Mouse (Mus musculus): Measurements from ENCODE around the gene Prr12. TPM values are rescaled to one million over a fixed set of nuclear protein-coding genes. Genes with fewer than 3 reads are reported as not detected.
A peak's percentile ranks its signal among the peaks of the same experiment; 100 is the strongest.

The Prr12 gene
- total and polyA plus RNA-seq, 3 experiments = 7.1 to 23.0 (median 22.4) TPM

GRCm38 (mm10) chr7:45077322-45077721, 24.6 kb upstream of the Prr12 start:
- Histone ChIP-seq H3K27me3 (ENCODE audit: control insufficient read depth, insufficient read depth, low read length) (no peaks in the 10 kb centered on the region), H3K27ac (no peak overlapping the region), H3K9ac (ENCODE audit: low read depth, low read length) (no peak overlapping the region), H3K4me1 (ENCODE audit: control insufficient read depth, insufficient read depth, low read length) (peaks cover 7% of the 10 kb centered on the region), H3K36me3 (ENCODE audit: control insufficient read depth, insufficient read depth, low read length) (no peaks in the 10 kb centered on the region), H3K79me2 (replicated peaks; ENCODE audit: control insufficient read depth, insufficient read depth, low read length) (no peaks in the 10 kb centered on the region; the same call in 1 of the 2 replicates), H3K4me3 (no peak overlapping the region)
- 90% methylated on average over 14 of the region's 14 CpGs for WGBS
- no peak for TF ChIP-seq CTCF (IDR thresholded peaks at IDR 0.05)
- no peak for TF ChIP-seq POLR2A (IDR thresholded peaks at IDR 0.05; ENCODE audit: insufficient read depth, low read depth, low read length)
- TF ChIP-seq EP300 (IDR thresholded peaks at IDR 0.05; ENCODE audit: insufficient read depth, low read depth, low read length) = no peak
- intact Hi-C loops (cut with DNase I) = no loop called here
- DNase-seq = no peak

- Histone ChIP-seq H3K4me1 (ENCODE audit: control insufficient read depth, insufficient read depth, low read length) (peaks cover 6% of the 10 kb centered on the region), H3K9ac (ENCODE audit: low read depth, low read length) (no peak overlapping the region), H3K27me3 (ENCODE audit: control insufficient read depth, insufficient read depth, low read length) (no peaks in the 10 kb centered on the region), H3K4me3 (no peak overlapping the region), H3K36me3 (ENCODE audit: control insufficient read depth, insufficient read depth, low read length) (no peaks in the 10 kb centered on the region), H3K79me2 (replicated peaks; ENCODE audit: control insufficient read depth, insufficient read depth, low read length) (no peaks in the 10 kb centered on the region; the same call in 1 of the 2 replicates), H3K27ac (no peak overlapping the region)
- intact Hi-C loops (cut with DNase I) = no loop called here
- 90% methylated on average over 30 of the region's 30 CpGs for WGBS
- DNase-seq = no peak
- TF ChIP-seq POLR2A (IDR thresholded peaks at IDR 0.05; ENCODE audit: insufficient read depth, low read depth, low read length) = no peak
- no peak for TF ChIP-seq EP300 (IDR thresholded peaks at IDR 0.05; ENCODE audit: insufficient read depth, low read depth, low read length)
- no peak for TF ChIP-seq CTCF (IDR thresholded peaks at IDR 0.05)
Measured at GRCm38 (mm10) chr7:45076501-45076900, 23.8 kb upstream of the Prr12 start.

- Histone ChIP-seq H3K9ac (ENCODE audit: low read depth, low read length) (no peak overlapping the region), H3K4me3 (no peak overlapping the region), H3K4me1 (ENCODE audit: control insufficient read depth, insufficient read depth, low read length) (peaks cover 3% of the 10 kb centered on the region), H3K27ac (peak overlapping the region; percentile 68), H3K79me2 (replicated peaks; ENCODE audit: control insufficient read depth, insufficient read depth, low read length) (no peaks in the 10 kb centered on the region; the same call in 1 of the 2 replicates), H3K36me3 (ENCODE audit: control insufficient read depth, insufficient read depth, low read length) (no peaks in the 10 kb centered on the region), H3K27me3 (ENCODE audit: control insufficient read depth, insufficient read depth, low read length) (no peaks in the 10 kb centered on the region)
- peak; percentile 43 to 70 for DNase-seq
- TF ChIP-seq POLR2A (IDR thresholded peaks at IDR 0.05; ENCODE audit: insufficient read depth, low read depth, low read length) (0 out of 2 replicates have a peak, but pooled peaks have one; percentile 25), EP300 (IDR thresholded peaks at IDR 0.05; ENCODE audit: insufficient read depth, low read depth, low read length) (0 out of 2 replicates have a peak, but pooled peaks have one; percentile 48), CTCF (IDR thresholded peaks at IDR 0.05) (no peak)
- intact Hi-C loops (cut with DNase I) = no loop called here
- WGBS = 36% methylated on average over 4 of the region's 4 CpGs
Measured at GRCm38 (mm10) chr7:45075405-45075804, 22.7 kb upstream of the Prr12 start.

GRCm38 (mm10) chr7:45073949-45074348, 21.3 kb upstream of the Prr12 start:
- Histone ChIP-seq H3K36me3 (ENCODE audit: control insufficient read depth, insufficient read depth, low read length) (no peaks in the 10 kb centered on the region), H3K9ac (ENCODE audit: low read depth, low read length) (no peak overlapping the region), H3K4me1 (ENCODE audit: control insufficient read depth, insufficient read depth, low read length) (peaks cover 3% of the 10 kb centered on the region; the same call in 1 of the 2 replicates), H3K79me2 (replicated peaks; ENCODE audit: control insufficient read depth, insufficient read depth, low read length) (no peaks in the 10 kb centered on the region; the same call in 1 of the 2 replicates), H3K27ac (no peak overlapping the region), H3K4me3 (no peak overlapping the region), H3K27me3 (ENCODE audit: control insufficient read depth, insufficient read depth, low read length) (no peaks in the 10 kb centered on the region)
- 93% methylated on average over 12 of the region's 12 CpGs for WGBS
- intact Hi-C loops (cut with DNase I) = no loop called here
- TF ChIP-seq EP300 (IDR thresholded peaks at IDR 0.05; ENCODE audit: insufficient read depth, low read depth, low read length) = no peak
- TF ChIP-seq POLR2A (IDR thresholded peaks at IDR 0.05; ENCODE audit: insufficient read depth, low read depth, low read length) = no peak
- TF ChIP-seq CTCF (IDR thresholded peaks at IDR 0.05) = no peak
- DNase-seq = no peak

- Histone ChIP-seq H3K9ac (ENCODE audit: low read depth, low read length) (no peak overlapping the region), H3K4me1 (ENCODE audit: control insufficient read depth, insufficient read depth, low read length) (peaks cover 3% of the 10 kb centered on the region; the same call in 1 of the 2 replicates), H3K79me2 (replicated peaks; ENCODE audit: control insufficient read depth, insufficient read depth, low read length) (no peaks in the 10 kb centered on the region; the same call in 1 of the 2 replicates), H3K27me3 (ENCODE audit: control insufficient read depth, insufficient read depth, low read length) (no peaks in the 10 kb centered on the region), H3K4me3 (no peak overlapping the region), H3K36me3 (ENCODE audit: control insufficient read depth, insufficient read depth, low read length) (no peaks in the 10 kb centered on the region), H3K27ac (no peak overlapping the region)
- intact Hi-C loops (cut with DNase I) = no loop called here
- WGBS = 69% methylated on average over 7 of the region's 7 CpGs
- no peak for TF ChIP-seq EP300 (IDR thresholded peaks at IDR 0.05; ENCODE audit: insufficient read depth, low read depth, low read length)
- no peak for TF ChIP-seq POLR2A (IDR thresholded peaks at IDR 0.05; ENCODE audit: insufficient read depth, low read depth, low read length)
- no peak for DNase-seq
Measured at GRCm38 (mm10) chr7:45073171-45073707, 20.6 kb upstream of the Prr12 start.

GRCm38 (mm10) chr7:45072230-45072629, 19.5 kb upstream of the Prr12 start:
- no peaks in the 10 kb centered on the region for H3K36me3 ChIP-seq (ENCODE audit: control insufficient read depth, insufficient read depth, low read length)
- no peaks in the 10 kb centered on the region; the same call in 1 of the 2 replicates for H3K79me2 ChIP-seq (replicated peaks; ENCODE audit: control insufficient read depth, insufficient read depth, low read length)
- H3K4me1 ChIP-seq (ENCODE audit: control insufficient read depth, insufficient read depth, low read length) = peaks cover 3% of the 10 kb centered on the region; the same call in 1 of the 2 replicates
- H3K4me3 ChIP-seq = no peak overlapping the region
- H3K27ac ChIP-seq = no peak overlapping the region
- H3K9ac ChIP-seq (ENCODE audit: low read depth, low read length) = no peak overlapping the region
- TF ChIP-seq CTCF (IDR thresholded peaks at IDR 0.05) = peak; percentile 47
- TF ChIP-seq EP300 (IDR thresholded peaks at IDR 0.05; ENCODE audit: insufficient read depth, low read depth, low read length) = no peak
- no peak for TF ChIP-seq POLR2A (IDR thresholded peaks at IDR 0.05; ENCODE audit: insufficient read depth, low read depth, low read length)
- WGBS = 79% methylated on average over 2 of the region's 2 CpGs
- H3K27me3 ChIP-seq (ENCODE audit: control insufficient read depth, insufficient read depth, low read length) = no peaks in the 10 kb centered on the region
- no peak for DNase-seq
- intact Hi-C loops (cut with DNase I) = no loop called here

Data from heart, adult 2 months (tissue).